Mouse (Mus musculus): Measurements from ENCODE around the gene Fancg. TPM values are rescaled to one million over a fixed set of nuclear protein-coding genes. Genes with fewer than 3 reads are reported as not detected.

The Fancg gene
- total RNA-seq, 2 experiments from 2014 or later, result 1.7 to 11.8 TPM

DNA sequence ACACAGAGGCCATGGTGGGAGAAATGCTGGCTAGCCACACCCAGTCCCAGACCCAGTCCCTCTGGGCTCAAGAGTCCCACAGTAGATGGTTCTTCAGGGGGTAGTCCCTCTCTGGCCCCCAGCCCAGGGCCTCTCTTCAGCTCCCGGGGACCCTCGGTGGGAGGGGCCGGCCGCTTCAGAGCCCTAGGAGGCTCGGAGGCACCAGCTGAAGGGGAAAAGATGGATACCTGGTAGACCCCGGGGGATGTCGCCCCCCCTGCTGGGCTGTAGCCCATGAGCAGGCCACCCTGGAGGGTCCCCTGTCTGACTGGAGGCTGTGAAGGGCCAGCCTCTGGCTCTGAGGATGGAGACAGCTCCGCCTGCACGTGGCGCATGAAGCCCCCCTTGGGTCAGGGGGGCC lies 26.1 kb upstream of the Fancg start:
- ATAC-seq (replicated peaks; ENCODE audit: low FRiP score, poor library complexity, severe bottlenecking), result no peak

DNA sequence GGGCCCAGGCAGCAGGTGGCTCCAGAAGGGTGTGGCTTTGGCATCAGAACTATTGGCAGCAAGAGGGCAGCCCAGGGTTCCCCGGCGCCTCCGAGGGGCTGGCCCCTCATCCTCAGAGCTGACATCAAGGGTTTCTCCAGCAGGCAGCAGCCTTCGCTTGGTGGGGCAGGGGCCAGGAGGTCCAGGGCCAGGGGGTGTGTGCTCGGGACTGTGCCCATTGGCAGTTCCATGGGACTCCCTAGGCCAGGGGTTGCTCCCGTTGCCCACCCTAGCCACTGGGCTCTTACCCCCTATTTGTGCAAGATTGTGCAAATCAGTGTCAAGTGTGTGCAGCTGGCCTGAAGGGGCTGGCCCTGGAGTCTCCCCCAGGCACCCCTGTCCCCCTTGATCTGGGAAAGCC lies 25.5 kb upstream of the Fancg start:
- ATAC-seq (replicated peaks; ENCODE audit: low FRiP score, poor library complexity, severe bottlenecking), result no peak

DNA sequence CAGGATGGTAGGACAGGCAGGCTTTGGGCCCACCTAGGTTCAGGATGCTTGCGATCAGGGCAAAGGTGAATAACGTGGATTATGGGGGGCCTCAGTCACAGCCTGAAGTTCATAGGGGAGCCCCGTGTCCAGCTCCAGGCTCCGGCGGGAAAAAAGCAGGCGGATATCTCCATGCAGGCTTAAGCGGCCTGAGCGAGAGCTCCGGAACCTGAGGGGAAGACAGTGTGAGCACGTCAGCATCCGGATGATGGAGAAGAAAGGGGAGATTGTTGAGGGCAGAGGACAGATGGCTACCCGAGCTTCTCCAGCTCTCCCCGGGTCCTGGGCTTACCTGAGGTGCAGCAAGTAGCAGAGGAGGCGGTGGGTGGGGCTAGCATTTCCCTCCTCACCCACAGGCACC lies 23.2 kb upstream of the Fancg start:
- no peak for ATAC-seq (replicated peaks; ENCODE audit: low FRiP score, poor library complexity, severe bottlenecking)

DNA sequence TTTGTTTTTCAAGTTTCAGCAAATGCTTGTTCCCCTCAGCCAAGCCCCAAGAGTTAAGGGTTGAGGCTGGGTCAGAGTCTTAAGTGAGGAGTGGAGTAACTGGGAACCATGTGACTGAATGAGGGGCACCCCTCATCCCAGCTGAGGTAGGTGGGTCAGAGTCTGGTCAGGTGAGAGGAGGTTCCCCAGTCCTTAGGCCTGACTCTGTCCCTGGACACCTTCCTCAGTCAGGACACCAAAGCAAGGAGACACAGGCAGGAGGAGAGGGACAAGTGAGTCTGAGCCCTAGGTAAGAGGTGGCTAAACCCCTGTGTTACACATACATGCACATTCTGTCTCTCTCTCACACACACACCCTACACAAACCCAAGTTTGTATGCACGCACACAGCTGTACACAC lies 22.2 kb upstream of the Fancg start:
- ATAC-seq (replicated peaks; ENCODE audit: low FRiP score, poor library complexity, severe bottlenecking), result no peak

DNA sequence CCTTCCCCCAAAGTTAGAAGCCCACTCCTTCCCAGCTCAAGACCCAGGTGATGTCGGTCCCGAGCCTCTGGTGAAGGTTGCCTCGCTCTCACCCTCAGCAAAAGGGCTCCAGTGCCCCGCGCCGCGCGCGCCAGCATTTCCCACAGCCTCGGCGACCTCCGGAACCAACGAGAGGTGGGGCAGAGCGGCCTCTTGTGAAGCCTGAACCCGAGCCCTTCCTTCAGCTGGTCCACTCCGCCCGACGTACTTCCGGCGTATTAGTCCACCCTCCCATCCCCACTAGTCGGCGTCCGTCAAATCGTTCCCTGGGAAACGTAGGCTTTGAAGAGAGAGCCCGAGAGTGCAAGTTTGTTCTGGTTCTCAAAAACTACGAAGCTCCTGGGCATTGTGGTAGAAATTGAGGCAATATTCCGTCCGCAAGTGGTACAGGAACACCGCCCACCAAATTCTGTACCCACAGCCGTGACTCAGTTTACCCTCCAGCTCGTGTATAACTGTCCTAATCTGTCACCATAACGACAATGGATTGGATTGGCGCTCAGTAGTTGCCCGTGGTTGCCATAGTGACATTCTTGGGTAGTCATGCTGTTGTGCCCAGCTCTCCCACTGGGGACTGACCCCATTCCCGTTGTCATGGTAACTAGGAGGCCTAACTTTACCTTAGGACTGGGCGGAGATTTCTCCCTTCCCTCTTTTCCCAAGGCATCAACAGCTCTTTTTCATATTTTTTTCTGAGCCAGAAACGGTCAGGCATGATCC lies 21.1 kb upstream of the Fancg start, which contains the start of gene Stoml2:
TSS of gene Stoml2 (minus strand) at position 474 of the 759 bp plus-strand sequence.
- ATAC-seq (replicated peaks; ENCODE audit: low FRiP score, poor library complexity, severe bottlenecking), result peak; percentile 91

DNA sequence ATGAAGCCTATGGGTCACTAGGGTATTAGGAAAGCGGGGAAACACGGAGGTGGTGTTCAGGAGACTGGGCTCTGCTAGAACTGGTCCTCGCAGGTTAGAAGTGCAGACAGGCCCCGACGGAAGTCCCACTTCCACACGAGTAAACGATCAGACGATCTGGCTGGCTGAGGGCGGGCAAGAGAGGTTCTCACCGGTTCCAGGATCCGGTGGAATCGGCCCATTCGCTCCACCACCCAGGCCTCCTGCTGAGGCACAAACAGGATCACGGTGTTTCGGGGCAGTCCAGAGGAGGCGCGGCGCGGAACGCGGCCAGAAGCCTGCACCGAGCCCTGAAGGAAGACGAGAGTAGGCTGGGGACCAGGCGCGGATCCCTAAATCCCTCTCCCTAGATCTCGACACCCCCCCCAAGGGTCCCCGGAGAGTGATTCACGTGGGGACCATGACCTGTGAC lies 20.5 kb upstream of the Fancg start:
- ATAC-seq (replicated peaks; ENCODE audit: low FRiP score, poor library complexity, severe bottlenecking), result peak; percentile 57

DNA sequence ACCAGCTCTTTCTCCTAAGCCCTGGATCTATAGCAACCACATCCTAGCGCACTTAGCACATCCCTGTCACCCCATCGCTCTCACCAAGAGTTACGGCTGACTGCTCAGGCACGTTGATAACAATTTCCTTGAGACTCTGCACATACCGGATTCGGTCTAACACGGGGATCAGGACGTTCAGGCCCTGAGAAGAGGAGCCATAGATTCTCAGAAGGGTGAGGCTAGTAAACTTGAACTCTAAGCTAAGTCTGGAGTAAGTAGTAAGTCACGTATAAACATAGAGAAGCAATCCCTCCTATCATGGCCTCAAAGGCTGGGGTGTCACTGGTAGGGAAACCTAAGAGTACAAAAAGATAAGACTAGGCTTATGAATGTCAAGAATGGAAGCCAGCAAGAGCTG lies 20.0 kb upstream of the Fancg start:
- ATAC-seq (replicated peaks; ENCODE audit: low FRiP score, poor library complexity, severe bottlenecking), result peak; percentile 25

DNA sequence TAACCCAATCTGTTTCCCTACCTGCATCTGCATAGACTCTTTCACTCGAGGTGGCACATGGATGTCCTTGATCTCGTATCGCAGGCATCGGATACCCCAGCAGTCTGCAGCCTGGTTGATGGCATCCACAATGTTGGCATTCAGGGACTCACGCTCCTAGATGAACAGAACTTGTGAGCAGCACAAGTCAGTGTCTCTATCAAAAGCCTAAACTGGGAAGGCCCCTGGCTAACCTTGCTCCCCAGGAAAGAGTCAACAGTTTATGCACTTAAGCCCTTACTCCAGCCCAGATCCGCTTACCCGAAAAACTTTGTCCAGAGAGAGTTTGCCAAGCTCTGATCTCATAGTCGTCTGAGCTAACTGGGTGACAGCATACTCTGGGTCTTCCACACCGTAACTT lies 19.4 kb upstream of the Fancg start:
- ATAC-seq (replicated peaks; ENCODE audit: low FRiP score, poor library complexity, severe bottlenecking), result no peak

DNA sequence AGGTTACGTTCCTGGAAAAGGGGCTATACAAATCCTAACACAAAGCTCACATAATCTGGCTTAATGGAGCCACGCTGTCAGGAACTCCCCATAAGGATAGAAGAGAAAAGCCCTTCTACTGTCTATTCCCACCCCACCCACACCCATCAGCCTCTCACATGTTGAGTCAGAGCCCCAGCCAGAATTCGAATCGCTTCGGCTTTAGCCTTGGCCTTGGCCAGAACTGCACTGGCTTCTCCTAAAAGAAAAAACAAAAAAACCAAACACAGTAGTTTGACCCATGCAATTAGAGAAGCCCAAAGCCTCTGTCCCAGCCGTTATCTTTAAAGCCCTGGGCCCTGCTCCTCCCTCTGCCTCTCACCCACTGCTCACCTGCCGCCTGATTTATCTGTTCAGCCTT lies 18.8 kb upstream of the Fancg start:
- no peak for ATAC-seq (replicated peaks; ENCODE audit: low FRiP score, poor library complexity, severe bottlenecking)

DNA sequence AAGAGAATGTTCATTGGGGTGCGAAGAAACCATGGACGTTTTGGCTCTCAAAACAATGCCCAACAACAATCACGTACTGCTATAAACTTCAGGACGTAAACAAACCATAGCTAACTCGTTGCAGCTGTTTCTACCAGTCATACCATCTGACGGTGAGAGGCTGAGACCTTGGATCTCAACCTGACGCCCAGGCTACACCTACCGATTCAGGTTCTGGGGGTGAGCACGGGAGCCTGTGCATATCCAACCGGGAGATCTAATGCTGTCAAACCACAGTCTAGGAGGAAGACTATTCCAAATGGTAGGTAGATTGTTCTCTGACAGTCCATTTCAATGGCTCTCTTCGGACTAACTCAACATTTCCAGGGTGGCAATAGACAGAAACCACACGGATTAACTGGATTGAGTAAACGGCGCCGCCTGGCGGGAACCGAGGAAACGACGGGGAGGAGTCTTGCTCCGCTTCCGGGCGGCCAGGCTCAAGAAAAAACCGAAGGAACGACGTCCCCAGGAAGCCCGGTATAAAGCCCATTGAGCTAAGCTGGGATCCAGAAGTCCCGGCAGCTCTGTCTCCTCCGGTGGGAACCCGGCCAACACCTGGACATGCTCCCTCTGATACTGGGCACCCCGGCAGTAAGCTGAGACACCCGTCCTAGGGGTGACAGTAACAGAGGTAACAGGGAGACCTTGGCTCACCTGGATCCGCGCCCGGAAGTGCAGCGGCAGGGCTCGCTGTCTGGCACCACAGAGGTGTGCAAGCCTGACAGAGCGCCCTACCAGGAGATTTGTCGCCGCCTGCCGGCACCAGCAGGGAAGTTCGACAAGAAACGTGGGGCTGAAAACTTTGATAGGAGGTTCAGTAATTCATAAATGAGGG lies 15.0 kb upstream of the Fancg start, which contains the start of gene Pigo:
TSS of gene Pigo (minus strand) at position 736 of the 877 bp plus-strand sequence.
- peak; percentile 92 for ATAC-seq (replicated peaks; ENCODE audit: low FRiP score, poor library complexity, severe bottlenecking)

DNA sequence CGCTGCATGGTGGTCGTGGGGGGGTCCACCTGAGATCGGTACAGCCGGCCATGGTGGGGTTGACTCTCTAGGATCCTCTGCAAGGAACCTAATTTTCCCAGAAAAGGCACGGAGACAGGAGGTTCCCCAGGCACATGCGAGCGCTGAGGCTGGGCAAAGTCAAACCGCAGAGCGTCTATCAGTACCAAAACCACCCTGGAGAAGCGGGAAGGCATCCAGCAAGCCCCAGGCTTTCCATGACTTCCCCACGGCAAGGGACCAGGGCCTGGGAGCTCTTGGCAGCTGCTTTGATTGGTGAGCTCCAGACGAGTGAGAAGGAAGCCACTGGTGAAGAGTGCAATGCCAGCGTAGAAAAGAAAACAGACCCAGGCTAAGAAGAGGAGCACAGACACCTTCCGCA lies 14.4 kb upstream of the Fancg start:
- ATAC-seq (replicated peaks; ENCODE audit: low FRiP score, poor library complexity, severe bottlenecking), result no peak

DNA sequence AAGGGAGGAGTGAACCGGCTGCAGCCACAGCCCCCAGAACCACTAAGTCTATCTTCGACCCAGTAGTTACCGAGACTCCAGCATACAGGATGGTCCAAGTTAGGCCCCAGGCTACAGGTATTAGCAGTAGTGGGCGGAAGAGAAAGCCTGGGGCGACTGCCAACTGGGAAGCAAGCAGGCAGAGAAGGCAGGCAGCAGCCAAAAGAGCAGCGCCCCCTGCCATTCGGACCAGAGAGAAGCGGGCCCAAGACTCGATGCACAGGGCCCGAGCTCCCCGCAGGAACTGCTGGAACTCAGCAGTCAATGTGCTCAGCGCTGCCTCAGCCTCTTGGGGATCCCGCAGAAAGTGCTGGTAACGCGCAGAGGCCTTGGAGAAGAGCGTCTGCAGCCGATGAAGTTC lies 11.0 kb upstream of the Fancg start:
- ATAC-seq (replicated peaks; ENCODE audit: low FRiP score, poor library complexity, severe bottlenecking), result no peak

DNA sequence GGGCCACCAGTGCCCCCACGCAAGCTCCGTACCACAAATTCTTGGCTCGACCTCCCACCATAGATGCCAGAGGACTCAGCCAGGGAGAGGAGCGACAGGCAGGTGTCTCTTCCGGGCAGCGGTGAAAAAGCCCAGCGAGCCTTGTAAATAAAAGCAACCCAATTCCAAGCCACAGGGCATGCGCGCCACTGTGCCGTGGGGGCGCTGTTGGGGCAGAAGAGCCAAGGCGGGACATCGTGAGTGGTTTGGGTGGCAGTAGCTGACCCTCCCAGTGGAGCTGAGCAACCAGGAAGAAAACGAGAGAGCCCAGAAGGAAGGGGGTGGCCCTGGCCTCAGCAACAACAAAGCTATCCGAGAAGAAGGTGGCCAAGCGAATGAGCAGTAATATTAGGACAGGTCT lies 10.6 kb upstream of the Fancg start:
- ATAC-seq (replicated peaks; ENCODE audit: low FRiP score, poor library complexity, severe bottlenecking), result no peak

DNA sequence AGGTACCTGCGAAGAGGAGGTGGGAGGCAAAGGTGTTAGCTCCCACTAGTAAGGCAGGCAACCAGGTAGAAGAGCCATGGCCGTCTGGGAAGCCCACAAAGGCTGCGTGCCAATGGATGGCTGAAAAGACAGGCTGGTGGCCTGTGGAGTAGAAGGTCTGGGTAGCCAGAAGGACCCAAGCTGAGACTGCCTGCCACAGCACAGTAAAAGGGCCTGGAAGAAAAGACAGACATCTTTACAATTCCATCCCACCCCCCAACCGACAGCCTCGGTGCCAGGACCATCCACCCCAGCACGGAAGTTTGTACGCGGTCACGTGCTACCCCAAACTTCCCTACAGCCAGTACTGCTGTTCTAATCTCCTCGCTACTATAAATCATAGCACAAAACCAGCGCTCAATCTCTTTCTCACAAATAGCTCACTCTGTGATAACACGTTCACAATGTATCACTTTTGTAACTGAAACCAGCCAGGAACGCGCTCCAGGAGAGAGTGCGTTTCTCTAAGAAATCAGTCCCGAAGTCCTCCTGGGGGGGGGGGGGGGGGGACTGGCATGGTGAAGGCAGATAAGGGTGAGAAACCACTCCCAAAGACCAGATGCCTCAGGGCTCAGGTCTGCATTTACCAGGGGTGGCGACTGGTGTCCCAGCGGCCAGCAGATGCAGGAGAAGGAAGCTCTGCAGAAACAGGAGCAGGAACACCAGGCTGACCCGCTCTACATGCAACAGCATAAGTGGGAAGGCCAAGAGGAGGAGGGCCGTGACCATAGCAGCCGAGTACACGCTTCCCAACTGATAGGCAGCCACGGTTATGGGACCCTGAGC lies 9.5 kb upstream of the Fancg start:
- no peak for ATAC-seq (replicated peaks; ENCODE audit: low FRiP score, poor library complexity, severe bottlenecking)

DNA sequence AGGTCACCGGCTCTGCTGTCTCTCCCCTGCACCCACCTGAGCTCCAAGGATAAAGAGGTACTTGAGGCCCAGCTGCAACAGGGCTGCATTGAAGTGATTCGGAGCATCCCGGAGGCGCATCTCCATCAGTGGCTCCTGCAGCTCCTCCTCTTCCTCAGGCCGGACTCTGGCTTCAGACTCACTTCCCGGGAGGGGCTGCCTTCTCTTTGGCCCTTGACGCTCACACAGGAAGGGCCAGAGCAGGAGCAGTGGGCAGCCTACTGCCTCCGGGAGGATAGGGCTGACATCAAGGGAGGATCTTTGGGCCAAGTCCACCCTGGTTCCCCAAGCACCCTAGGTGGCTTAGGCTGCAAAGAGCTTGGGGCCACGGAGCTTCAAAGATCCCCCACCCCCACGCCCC lies 8.9 kb upstream of the Fancg start:
- ATAC-seq (replicated peaks; ENCODE audit: low FRiP score, poor library complexity, severe bottlenecking), result no peak

DNA sequence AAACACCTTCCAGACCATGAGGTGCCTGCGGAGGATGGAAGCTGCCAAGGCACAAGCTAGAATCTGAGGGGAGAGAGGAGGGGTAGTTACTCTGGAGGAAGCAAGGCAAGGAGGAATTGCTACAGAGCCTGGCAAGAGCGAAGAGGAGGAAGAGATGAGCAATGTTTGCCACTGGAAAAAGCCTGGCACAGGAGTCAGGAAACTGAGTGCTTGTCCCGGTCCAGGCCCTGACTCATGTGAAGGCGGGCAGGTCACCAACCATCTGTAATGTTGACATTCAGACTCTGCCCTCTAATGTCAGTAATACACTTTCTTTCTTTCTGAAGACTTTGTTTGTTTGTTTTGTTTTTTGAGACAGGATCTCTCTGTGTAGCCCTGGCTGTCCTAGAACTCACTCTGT lies 7.8 kb upstream of the Fancg start:
- ATAC-seq (replicated peaks; ENCODE audit: low FRiP score, poor library complexity, severe bottlenecking), result no peak

DNA sequence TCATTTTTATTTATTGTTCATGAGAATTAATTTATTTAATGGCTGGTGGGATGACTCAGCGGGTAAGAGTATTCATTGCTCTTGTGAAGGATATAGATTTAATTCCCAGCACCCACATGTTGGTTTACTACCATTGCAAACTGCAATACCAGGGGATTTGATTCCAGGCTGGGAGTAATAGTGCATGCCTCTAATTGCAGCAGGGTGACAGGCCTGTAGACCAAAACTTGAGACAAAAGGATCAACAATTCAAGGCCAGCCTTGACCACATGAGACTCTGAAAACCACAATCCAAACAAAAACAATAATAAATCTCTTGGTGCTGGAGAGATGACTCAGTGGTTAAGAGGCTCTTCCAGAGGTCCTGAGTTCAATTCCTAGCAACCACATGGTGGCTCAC lies 1.8 kb upstream of the Fancg start:
- no peak for ATAC-seq (replicated peaks; ENCODE audit: low FRiP score, poor library complexity, severe bottlenecking)

DNA sequence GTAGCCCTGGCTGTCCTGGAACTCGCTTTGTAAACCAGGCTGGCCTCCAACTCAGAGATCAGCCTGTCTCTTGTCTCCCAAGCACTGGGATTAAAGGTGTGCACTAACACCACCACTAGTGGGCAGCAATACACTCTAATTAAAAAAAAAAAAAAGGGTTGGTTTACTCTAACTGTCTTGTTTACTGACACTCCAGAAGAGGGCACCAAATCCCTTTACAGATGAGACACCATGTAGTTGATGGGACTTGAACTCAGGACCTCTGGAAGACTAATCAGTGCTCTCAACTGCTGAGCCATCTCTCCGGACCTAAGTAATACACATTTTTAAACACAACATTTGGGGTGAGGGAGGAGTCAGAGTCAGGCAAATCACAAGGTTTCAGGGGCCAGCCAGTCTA lies 4.5 kb downstream of the Fancg start:
- peak; percentile 66 for ATAC-seq (replicated peaks; ENCODE audit: low FRiP score, poor library complexity, severe bottlenecking)

DNA sequence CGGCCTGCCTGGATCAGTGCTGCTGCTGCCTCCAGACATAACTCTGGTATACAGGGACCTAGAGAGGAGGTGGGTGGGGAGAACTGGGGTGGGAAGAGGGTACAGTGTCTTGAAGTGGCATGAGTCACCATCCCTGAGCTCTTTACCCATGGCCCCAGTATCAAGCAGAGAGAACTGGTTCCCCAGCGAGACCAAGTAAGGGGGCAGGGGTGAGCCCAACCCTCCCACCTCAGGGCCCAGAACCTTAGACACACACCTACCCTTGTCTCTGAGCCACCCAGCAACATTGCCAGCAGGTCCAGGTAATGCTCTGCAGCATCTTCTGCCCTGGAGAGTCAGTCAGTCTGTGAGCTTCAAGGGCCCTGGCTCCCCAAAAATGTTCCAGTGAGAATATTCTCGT lies 5.4 kb downstream of the Fancg start:
- no peak for ATAC-seq (replicated peaks; ENCODE audit: low FRiP score, poor library complexity, severe bottlenecking)

DNA sequence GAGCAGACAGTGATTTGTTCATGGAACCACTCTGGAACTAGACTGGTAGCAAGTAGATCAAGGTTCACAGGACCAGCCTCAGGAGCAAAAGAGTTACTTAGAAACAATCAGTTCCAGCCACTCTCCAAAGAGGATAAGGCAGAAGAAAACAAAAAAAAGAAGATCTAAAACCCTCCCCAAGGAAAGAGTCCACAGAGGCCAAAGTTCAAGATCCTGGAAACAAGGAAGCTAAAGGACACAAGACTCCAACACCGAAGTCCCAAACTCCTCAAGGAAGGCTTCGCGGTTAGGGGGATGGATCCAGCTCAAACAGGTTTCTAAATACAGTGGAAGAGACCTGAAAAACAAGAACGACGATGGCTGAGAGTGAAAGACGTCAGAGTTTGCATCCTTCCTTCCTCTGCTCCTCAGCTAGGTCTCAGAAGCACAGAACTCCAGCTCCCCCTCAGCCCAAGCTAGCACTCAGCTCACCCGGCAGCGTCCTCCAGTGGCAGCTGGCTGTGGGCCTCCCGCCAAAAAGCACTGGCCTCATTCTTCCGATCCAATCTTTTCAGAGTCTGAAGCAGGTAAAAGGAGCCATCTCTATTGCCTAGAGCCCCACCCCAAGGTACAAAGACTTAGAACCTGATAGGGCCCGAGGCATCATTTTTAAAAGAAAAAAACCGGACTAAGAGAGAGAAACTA lies 7.4 kb downstream of the Fancg start:
- no peak for ATAC-seq (replicated peaks; ENCODE audit: low FRiP score, poor library complexity, severe bottlenecking)
